Mouse (Mus musculus) kidney, embryonic 14.5 days (tissue): Measurements from ENCODE around the gene Gm11232. TPM values are rescaled to one million over a fixed set of nuclear protein-coding genes. Genes with fewer than 3 reads are reported as not detected.

ENCODE experiments used
- ATAC-seq: fragments of 200-750 bp; cut with Nextera tagmentation; 2 replicates; pipeline ENCODE4 v1.8.0; 2017; ENCODE audit warnings: moderate number of reproducible peaks, mild to moderate bottlenecking, moderate TSS enrichment, moderate library complexity; ENCODE audit not compliant: low FRiP score, low TSS enrichment
- H3K27ac ChIP-seq: fragments of 300-500 bp; sonication (generic); 2 replicates; pipeline ENCODE4 v1.5.1; 2014; ENCODE audit warnings: low read depth, mild to moderate bottlenecking, low read length, moderate library complexity, mixed read lengths
- H3K27me3 ChIP-seq: fragments of 300-500 bp; sonication (generic); 2 replicates; pipeline ENCODE4 v1.6.1; 2014; ENCODE audit warnings: mild to moderate bottlenecking, low read length; ENCODE audit not compliant: control insufficient read depth, insufficient read depth
- H3K36me3 ChIP-seq: fragments of 300-500 bp; sonication (generic); 2 replicates; pipeline ENCODE4 v1.6.1; 2014; ENCODE audit warnings: low read length, mixed read lengths; ENCODE audit not compliant: control insufficient read depth, insufficient read depth
- H3K4me1 ChIP-seq: fragments of 300-500 bp; sonication (generic); 2 replicates; pipeline ENCODE4 v1.6.1; 2014; ENCODE audit warnings: low read length, mixed read lengths; ENCODE audit not compliant: control insufficient read depth, insufficient read depth
- H3K4me2 ChIP-seq: fragments of 300-500 bp; sonication (generic); replicated peaks from 2 replicates; pipeline ENCODE4 v1.6.1; 2014; ENCODE audit warnings: low read depth, mild to moderate bottlenecking, low read length
- H3K4me3 ChIP-seq: fragments of 300-500 bp; sonication (generic); 2 replicates; pipeline ENCODE4 v1.5.1; 2014; ENCODE audit warnings: mild to moderate bottlenecking, low read length
- H3K9ac ChIP-seq: fragments of 300-500 bp; sonication (generic); 2 replicates; pipeline ENCODE4 v1.6.1; 2014; ENCODE audit warnings: low read depth, mild to moderate bottlenecking, low read length, moderate library complexity
- H3K9me3 ChIP-seq: fragments of 300-500 bp; sonication (generic); 2 replicates; pipeline ENCODE4 v1.6.1; 2016; ENCODE audit warnings: low read length; ENCODE audit not compliant: control insufficient read depth
- WGBS: fragments of 180-500 bp; shearing (Covaris S2); extraction: QIAGEN DNeasy Blood & Tissue Kit; methylation state at CpG from one replicate; pipeline ENCODE4 v1.1.7; 2014; 5-methylcytosine and 5-hydroxymethylcytosine counted together
- polyA plus RNA-seq: library from polyadenylated mRNA; unstranded; fragments of >200 nt; fragmentation: Nextera tagmentation; extraction: Ambion mirVana; gene quantifications from 2 replicates; pipeline ENCODE4 v1.2.1, GENCODE M21; 2014

The Gm11232 gene
- polyA plus RNA-seq, 1 experiment from 2014 or later = 2.4 TPM

DNA sequence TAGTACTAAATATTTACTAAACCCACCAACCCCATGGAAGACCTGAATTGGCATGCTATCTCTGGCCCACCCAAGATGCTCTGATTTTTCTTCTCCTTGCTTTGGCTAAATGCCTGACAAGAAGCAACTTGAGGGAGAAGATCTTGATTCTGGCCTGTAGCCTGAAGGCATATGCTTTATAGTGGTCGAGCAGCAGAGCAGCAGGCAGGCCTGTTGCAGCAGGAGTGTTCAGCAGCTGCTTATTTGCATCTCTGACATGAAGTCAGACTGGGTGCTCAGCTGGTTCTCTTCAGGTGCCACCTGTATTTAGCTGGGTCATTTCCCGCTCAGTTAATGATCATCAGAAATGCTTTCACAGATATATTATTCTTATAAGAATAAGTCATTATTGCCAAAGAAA is 30.2 kb downstream of the Gm11232 start:
- Histone ChIP-seq H3K4me1 (no peaks in the 10 kb centered on the region), H3K36me3 (no peaks in the 10 kb centered on the region), H3K4me3 (no peak overlapping the region), H3K4me2 (no peak overlapping the region), H3K9me3 (no peaks in the 10 kb centered on the region; the same call in 1 of the 2 replicates), H3K27ac (no peak overlapping the region), H3K9ac (no peak overlapping the region), H3K27me3 (no peaks in the 10 kb centered on the region)
- 50% methylated on average over 2 of the region's 2 CpGs for WGBS
- no peak for ATAC-seq

DNA sequence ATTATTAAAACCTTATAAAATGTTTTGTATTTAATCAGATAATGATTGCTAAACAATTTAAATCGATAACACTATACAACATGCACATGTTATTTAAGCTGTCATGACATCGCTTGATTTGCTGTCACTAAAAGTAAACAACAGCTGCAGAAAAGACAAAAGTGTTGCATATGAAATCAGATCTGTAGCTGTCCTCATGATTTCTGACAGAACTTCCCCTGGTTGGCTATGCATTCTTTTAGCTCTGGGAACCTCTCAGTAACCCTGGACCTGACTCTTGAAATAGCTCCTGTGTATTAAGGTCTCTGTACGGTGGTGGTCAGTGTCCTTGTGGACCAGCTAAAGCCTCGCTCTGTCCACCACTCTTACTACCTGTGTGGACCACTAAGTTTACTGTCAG is 30.7 kb downstream of the Gm11232 start:
- Histone ChIP-seq H3K4me1 (no peaks in the 10 kb centered on the region), H3K27ac (no peak overlapping the region), H3K9me3 (no peaks in the 10 kb centered on the region; the same call in 1 of the 2 replicates), H3K4me2 (no peak overlapping the region), H3K4me3 (no peak overlapping the region), H3K9ac (no peak overlapping the region), H3K36me3 (no peaks in the 10 kb centered on the region), H3K27me3 (no peaks in the 10 kb centered on the region)
- WGBS = 84% methylated on average over 4 of the region's 4 CpGs
- ATAC-seq = no peak

DNA sequence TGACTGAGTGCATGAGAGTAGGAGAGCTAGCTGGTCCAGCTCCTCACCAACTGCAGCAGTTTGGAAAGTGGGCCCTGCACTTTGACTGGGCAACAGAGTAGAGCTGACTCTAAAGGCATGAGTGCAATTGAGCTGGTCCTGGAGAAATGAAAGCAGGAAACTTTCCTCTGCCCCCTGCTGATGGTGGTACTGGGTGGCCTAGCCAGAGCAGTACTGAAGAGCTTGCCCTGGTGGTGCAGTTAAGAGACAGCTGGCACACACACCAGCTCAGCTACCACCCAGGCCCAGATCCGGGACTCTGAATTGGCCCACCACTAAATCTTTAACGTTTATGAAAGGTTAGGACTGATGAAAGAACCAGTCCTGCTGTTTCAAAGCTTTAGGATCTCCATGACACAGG is 31.9 kb downstream of the Gm11232 start:
- H3K36me3 ChIP-seq = no peaks in the 10 kb centered on the region
- no peak for ATAC-seq
- H3K9ac ChIP-seq = no peak overlapping the region
- H3K27ac ChIP-seq = no peak overlapping the region
- WGBS = 48% methylated on average over 2 of the region's 2 CpGs
- H3K4me3 ChIP-seq = no peak overlapping the region
- H3K9me3 ChIP-seq = no peaks in the 10 kb centered on the region; the same call in 1 of the 2 replicates
- H3K4me2 ChIP-seq = no peak overlapping the region
- no peaks in the 10 kb centered on the region for H3K27me3 ChIP-seq
- H3K4me1 ChIP-seq = no peaks in the 10 kb centered on the region
